Mouse (Mus musculus) heart, postnatal 0 days (tissue): ENCODE results near the gene Gpld1.

Source experiments
- CTCF ChIP-seq: IDR thresholded peaks from 2 replicates; pipeline ENCODE4 v1.5.1; 2016; ENCODE audit warnings: antibody characterized with exemption, control low read depth, low read depth
- EP300 ChIP-seq: IDR thresholded peaks from 2 replicates; pipeline ENCODE4 v1.6.1; 2016; ENCODE audit warnings: antibody characterized with exemption, low read depth

GRCm38 (mm10) chr13:24893880-24894279, 49.1 kb upstream of the Gpld1 start:
- TF ChIP-seq CTCF (no peak), EP300 (no peak)
